Mouse (Mus musculus) heart, postnatal 0 days (tissue): ENCODE data around the gene Mrpl52. TPM values are rescaled to one million over a fixed set of nuclear protein-coding genes. Genes with fewer than 3 reads are reported as not detected.

ENCODE experiments used
- ATAC-seq: fragments of 200-750 bp; cut with Nextera tagmentation; 2 replicates; pipeline ENCODE4 v1.8.0; 2017; ENCODE audit warnings: low read depth, moderate number of reproducible peaks, moderate library complexity; ENCODE audit not compliant: insufficient read depth
- DNase-seq: peaks from one replicate; pipeline ENCODE4 v3.0.0-alpha.2; 2016; ENCODE audit warnings: low spot score
- H3K27ac ChIP-seq: fragments of 300-500 bp; sonication (generic); 2 replicates; pipeline ENCODE4 v1.5.1; 2014; ENCODE audit warnings: low read depth, mild to moderate bottlenecking
- H3K27me3 ChIP-seq: fragments of 300-500 bp; sonication (generic); 2 replicates; pipeline ENCODE4 v1.6.1; 2014; ENCODE audit warnings: low read length, mixed read lengths; ENCODE audit not compliant: control insufficient read depth, insufficient read depth
- H3K36me3 ChIP-seq: fragments of 300-500 bp; sonication (generic); replicated peaks from 2 replicates; pipeline ENCODE4 v1.6.1; 2014; ENCODE audit warnings: low read length, mixed read lengths; ENCODE audit not compliant: control insufficient read depth, insufficient read depth
- H3K4me1 ChIP-seq: fragments of 300-500 bp; sonication (generic); 2 replicates; pipeline ENCODE4 v1.6.1; 2014; ENCODE audit warnings: antibody characterized with exemption; ENCODE audit not compliant: control insufficient read depth, insufficient read depth
- H3K4me2 ChIP-seq: fragments of 300-500 bp; sonication (generic); 2 replicates; pipeline ENCODE4 v1.6.1; 2014; ENCODE audit warnings: low read depth, mild to moderate bottlenecking, low read length, moderate library complexity
- H3K4me3 ChIP-seq: fragments of 300-500 bp; sonication (generic); 2 replicates; pipeline ENCODE4 v1.5.1; 2014; ENCODE audit warnings: low read depth, low read length
- H3K9ac ChIP-seq: fragments of 300-500 bp; sonication (generic); replicated peaks from 2 replicates; pipeline ENCODE4 v1.6.1; 2014; ENCODE audit warnings: low read depth, low read length, mixed read lengths
- H3K9me3 ChIP-seq: fragments of 300-500 bp; sonication (generic); replicated peaks from 2 replicates; pipeline ENCODE4 v1.6.1; 2016; ENCODE audit warnings: low read length; ENCODE audit not compliant: control insufficient read depth
- CTCF ChIP-seq: IDR thresholded peaks from 2 replicates; pipeline ENCODE4 v1.5.1; 2016; ENCODE audit warnings: antibody characterized with exemption, control low read depth, low read depth
- EP300 ChIP-seq: IDR thresholded peaks from 2 replicates; pipeline ENCODE4 v1.6.1; 2016; ENCODE audit warnings: antibody characterized with exemption, low read depth
- WGBS: fragments of 180-500 bp; shearing (Covaris S2); extraction: QIAGEN DNeasy Blood & Tissue Kit; methylation state at CpG from one replicate; pipeline ENCODE4 v1.1.7; 2014; 5-methylcytosine and 5-hydroxymethylcytosine counted together
- polyA plus RNA-seq: library from polyadenylated mRNA; unstranded; fragments of >200 nt; fragmentation: Nextera tagmentation; extraction: Ambion mirVana; gene quantifications from 2 replicates; pipeline ENCODE4 v1.2.1, GENCODE M21; 2015
- total RNA-seq: library from RNA; depleted of rRNA; stranded (reverse); fragments of >200 nt; gene quantifications from 2 replicates; pipeline ENCODE4 v1.2.3, GENCODE M21; 2014; ENCODE audit warnings: low replicate concordance

The Mrpl52 gene
- total and polyA plus RNA-seq, 2 experiments from 2014 or later, result 132 to 335 TPM

DNA sequence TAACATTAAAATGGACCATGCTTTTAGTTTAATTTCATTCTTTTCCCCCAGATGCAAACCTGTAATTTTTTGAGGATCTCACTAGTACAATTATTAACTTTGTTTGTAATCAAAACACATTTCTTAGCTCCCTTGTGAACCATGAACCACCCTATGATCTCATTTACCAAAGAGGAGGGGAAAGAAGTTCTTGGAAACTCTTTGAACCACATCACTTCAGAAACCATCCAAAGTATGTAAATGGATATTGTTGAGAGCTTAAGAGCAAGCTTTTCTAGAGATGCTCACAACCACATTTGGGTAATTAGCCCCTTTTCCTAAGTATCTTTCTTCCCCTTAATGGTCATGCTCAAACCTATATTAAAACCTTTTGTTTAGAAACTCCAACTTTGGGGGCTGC, 32.4 kb upstream of the Mrpl52 start:
- Histone ChIP-seq H3K27ac (no peak overlapping the region), H3K4me2 (no peak overlapping the region), H3K27me3 (no peaks in the 10 kb centered on the region), H3K9ac (no peak overlapping the region), H3K36me3 (no peaks in the 10 kb centered on the region), H3K4me1 (no peaks in the 10 kb centered on the region), H3K9me3 (no peaks in the 10 kb centered on the region), H3K4me3 (no peak overlapping the region)
- DNase-seq (no peak), ATAC-seq (no peak)
- TF ChIP-seq EP300, result no peak
- TF ChIP-seq CTCF, result no peak

DNA sequence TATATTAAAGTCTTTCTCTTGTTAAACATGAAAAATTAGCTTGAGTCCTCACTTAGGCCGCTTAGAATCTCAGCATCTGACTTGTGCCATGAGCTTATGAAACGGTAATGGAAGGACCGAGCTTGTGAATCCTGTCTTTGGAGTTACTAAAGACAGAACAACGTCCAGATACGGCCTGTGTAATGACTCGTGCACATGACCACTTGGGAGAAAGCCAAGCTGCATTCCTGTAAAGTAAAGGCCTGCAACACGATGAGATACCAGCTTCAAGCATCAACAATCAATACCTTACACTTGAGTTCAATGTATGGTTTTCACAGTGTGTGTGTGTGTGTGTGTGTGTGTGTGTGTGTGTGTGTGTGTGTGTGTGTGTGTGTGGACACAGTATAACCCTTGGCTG, 30.0 kb upstream of the Mrpl52 start:
- TF ChIP-seq CTCF (no peak), EP300 (no peak)
- H3K9me3 ChIP-seq, result no peaks in the 10 kb centered on the region
- no peak overlapping the region for H3K4me2 ChIP-seq
- ATAC-seq (no peak), DNase-seq (no peak)
- no peak overlapping the region for H3K9ac ChIP-seq
- H3K36me3 ChIP-seq, result no peaks in the 10 kb centered on the region
- no peak overlapping the region for H3K4me3 ChIP-seq
- H3K4me1 ChIP-seq, result no peaks in the 10 kb centered on the region
- no peaks in the 10 kb centered on the region for H3K27me3 ChIP-seq
- 33% methylated on average over 7 of the region's 7 CpGs for WGBS
- H3K27ac ChIP-seq, result no peak overlapping the region

DNA sequence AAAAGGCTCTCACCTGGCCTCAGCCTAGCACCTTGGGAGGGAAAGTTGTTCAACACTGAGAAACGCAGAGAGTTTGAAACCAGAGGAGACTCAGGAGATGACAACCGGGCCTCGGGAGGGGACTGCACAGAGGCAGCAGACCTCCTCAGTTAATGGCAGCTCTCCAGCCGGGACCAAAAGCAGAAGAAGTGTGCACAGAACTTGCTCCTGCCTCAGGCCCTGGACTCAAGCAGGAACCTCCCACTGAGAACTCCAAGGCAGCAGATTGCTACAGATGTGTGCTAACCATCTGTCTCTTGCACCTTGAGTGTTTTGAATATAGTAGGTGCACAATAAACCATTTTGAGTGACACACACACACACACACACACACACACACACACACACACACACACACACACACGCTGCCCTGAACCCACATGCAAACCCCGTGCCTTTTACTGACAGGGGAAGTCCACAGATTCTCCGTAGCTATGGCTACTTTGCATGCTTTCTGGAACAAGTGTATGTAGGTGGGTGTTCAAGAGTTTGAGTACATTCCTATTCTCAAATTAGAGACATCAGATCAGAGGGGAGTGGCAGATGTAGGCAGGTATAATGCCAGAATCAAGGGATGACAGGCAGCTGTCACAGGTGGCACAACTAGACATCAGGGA, 28.7 kb upstream of the Mrpl52 start:
- no peak overlapping the region for H3K9ac ChIP-seq
- 74% methylated on average over 7 of the region's 7 CpGs for WGBS
- H3K27ac ChIP-seq, result no peak overlapping the region; the same call in 1 of the 2 replicates
- H3K4me1 ChIP-seq, result no peaks in the 10 kb centered on the region
- no peaks in the 10 kb centered on the region for H3K9me3 ChIP-seq
- ATAC-seq (no peak), DNase-seq (no peak)
- no peak overlapping the region for H3K4me3 ChIP-seq
- no peak for TF ChIP-seq EP300
- TF ChIP-seq CTCF, result no peak
- no peak overlapping the region for H3K4me2 ChIP-seq
- no peaks in the 10 kb centered on the region for H3K27me3 ChIP-seq
- 0 out of 2 replicates have a peak, but pooled peaks cover 2% of the 10 kb centered on the region for H3K36me3 ChIP-seq

DNA sequence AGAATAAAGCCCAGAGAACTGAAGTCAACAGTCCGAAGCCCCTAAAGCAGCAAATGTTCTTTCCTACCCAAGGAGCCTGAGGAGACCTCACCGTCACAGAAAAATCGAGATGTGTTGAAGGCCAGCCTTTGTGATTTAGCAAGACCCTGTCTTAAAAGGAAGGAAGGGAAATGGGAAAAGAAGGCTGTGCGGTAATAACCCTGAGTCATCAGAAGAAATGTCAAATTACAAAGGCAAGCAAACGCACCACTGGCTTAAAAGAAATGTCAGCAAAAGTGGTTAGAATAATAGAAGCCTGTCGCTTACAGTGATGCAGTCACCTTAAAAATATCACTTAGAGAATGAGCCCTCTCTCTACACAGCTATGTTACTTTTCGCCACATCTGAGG, 28.2 kb upstream of the Mrpl52 start:
- ATAC-seq (no peak), DNase-seq (no peak)
- Histone ChIP-seq H3K4me1 (no peaks in the 10 kb centered on the region), H3K9me3 (no peaks in the 10 kb centered on the region), H3K27me3 (no peaks in the 10 kb centered on the region), H3K4me2 (no peak overlapping the region), H3K9ac (no peak overlapping the region), H3K27ac (no peak overlapping the region), H3K36me3 (0 out of 2 replicates have a peak, but pooled peaks cover 6% of the 10 kb centered on the region), H3K4me3 (no peak overlapping the region)
- WGBS, result 66% methylated on average over 7 of the region's 7 CpGs
- no peak for TF ChIP-seq CTCF
- TF ChIP-seq EP300, result no peak

DNA sequence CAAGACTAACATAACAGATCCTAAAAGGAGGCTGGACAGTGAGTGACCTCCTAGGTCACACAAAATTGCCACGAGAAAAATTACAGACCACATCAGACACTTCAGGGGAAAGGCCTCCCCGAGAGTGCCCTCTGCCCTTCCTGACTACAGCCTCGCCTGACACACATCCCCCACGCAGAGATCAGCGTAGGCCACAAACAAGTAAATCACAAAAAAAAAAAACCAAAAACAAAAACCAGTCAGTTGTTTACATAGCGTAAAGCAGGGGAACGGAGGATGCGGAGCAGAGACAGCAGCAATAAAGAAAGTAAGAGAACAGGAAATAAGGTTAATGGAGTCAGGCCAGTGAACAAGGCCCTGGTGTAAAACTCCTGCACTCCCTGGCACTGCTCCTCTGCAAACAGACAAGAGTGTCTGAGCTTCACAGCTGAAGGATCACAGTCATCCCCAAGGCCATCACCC, 27.8 kb upstream of the Mrpl52 start:
- Histone ChIP-seq H3K4me1 (no peaks in the 10 kb centered on the region), H3K4me2 (no peak overlapping the region), H3K9me3 (no peaks in the 10 kb centered on the region), H3K9ac (no peak overlapping the region), H3K27me3 (no peaks in the 10 kb centered on the region), H3K36me3 (0 out of 2 replicates have a peak, but pooled peaks cover 6% of the 10 kb centered on the region), H3K27ac (peak overlapping the region; percentile 7; the same call in 1 of the 2 replicates), H3K4me3 (no peak overlapping the region)
- TF ChIP-seq CTCF (no peak), EP300 (no peak)
- 64% methylated on average over 8 of the region's 8 CpGs for WGBS
- DNase-seq (no peak), ATAC-seq (no peak)

DNA sequence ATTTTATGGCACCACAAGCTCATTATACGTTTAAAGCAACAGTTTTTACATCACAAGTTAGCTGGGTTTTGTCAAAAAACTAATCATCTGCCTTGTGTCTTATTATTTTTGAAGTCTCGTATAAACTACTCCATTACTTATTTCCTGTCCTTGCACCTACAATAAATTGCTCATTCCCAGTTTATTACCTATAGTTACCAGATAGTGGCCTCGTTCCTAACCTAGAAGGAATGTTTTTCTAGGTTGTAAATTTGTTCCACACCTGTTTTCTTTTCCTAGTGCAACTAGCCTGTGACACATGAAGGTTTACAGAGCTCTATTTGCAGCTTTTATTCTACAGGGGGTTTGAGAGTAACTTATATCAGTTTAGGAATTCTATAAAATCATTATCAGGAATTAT, 25.0 kb upstream of the Mrpl52 start:
- no peaks in the 10 kb centered on the region for H3K4me1 ChIP-seq
- no peak overlapping the region for H3K4me2 ChIP-seq
- WGBS, result 67% methylated on average over 3 of the region's 3 CpGs
- H3K27me3 ChIP-seq, result no peaks in the 10 kb centered on the region
- TF ChIP-seq EP300 (no peak), CTCF (no peak)
- DNase-seq (no peak), ATAC-seq (no peak)
- H3K4me3 ChIP-seq, result no peak overlapping the region
- no peak overlapping the region for H3K27ac ChIP-seq
- H3K9me3 ChIP-seq, result no peaks in the 10 kb centered on the region
- H3K36me3 ChIP-seq, result 0 out of 2 replicates have a peak, but pooled peaks cover 6% of the 10 kb centered on the region
- H3K9ac ChIP-seq, result no peak overlapping the region
